Mouse (Mus musculus) megakaryocyte, embryonic 14.5 days (primary cell): ENCODE data around the gene Prm3. TPM values are rescaled to one million over a fixed set of nuclear protein-coding genes. Genes with fewer than 3 reads are reported as not detected.
A peak's percentile ranks its signal among the peaks of the same experiment; 100 is the strongest.
"Not testable (repeated sequence)": the region's sequence is repeated elsewhere in the genome, so short reads cannot be mapped to it uniquely, and the experiment has no call there.

ENCODE experiments used
- H3K27me3 ChIP-seq: replicated peaks from 2 replicates; pipeline ENCODE3; 2012; ENCODE audit warnings: inconsistent platforms
- H3K36me3 ChIP-seq: replicated peaks from 2 replicates; pipeline ENCODE3; 2012; ENCODE audit warnings: low read length, inconsistent platforms, mixed read lengths
- H3K4me1 ChIP-seq: 2 replicates; pipeline ENCODE4 v1.6.1; 2012; ENCODE audit warnings: inconsistent platforms
- H3K4me3 ChIP-seq: replicated peaks from 2 replicates; pipeline ENCODE3; 2012; ENCODE audit warnings: moderate library complexity, mild to moderate bottlenecking, inconsistent platforms
- H3K9me3 ChIP-seq: 2 replicates; pipeline ENCODE4 v1.6.1; 2012; ENCODE audit warnings: inconsistent platforms
- FLI1 ChIP-seq: IDR thresholded peaks from 2 replicates; pipeline ENCODE4 v1.6.1; 2012; ENCODE audit warnings: low read length, inconsistent platforms, mixed read lengths
- GATA1 ChIP-seq: IDR thresholded peaks from 3 replicates; pipeline ENCODE4 v1.6.1; 2012; ENCODE audit warnings: mixed read lengths, low read length, inconsistent platforms, borderline replicate concordance
- polyA plus RNA-seq: library from polyadenylated mRNA; stranded (reverse); fragments of >175 nt; gene quantifications from 2 replicates; pipeline ENCODE4 v1.2.3, GENCODE M21; 2012; ENCODE audit warnings: low replicate concordance; ENCODE audit not compliant: insufficient read depth

Gene Prm3
- polyA plus RNA-seq, 1 experiment, result not detected

DNA sequence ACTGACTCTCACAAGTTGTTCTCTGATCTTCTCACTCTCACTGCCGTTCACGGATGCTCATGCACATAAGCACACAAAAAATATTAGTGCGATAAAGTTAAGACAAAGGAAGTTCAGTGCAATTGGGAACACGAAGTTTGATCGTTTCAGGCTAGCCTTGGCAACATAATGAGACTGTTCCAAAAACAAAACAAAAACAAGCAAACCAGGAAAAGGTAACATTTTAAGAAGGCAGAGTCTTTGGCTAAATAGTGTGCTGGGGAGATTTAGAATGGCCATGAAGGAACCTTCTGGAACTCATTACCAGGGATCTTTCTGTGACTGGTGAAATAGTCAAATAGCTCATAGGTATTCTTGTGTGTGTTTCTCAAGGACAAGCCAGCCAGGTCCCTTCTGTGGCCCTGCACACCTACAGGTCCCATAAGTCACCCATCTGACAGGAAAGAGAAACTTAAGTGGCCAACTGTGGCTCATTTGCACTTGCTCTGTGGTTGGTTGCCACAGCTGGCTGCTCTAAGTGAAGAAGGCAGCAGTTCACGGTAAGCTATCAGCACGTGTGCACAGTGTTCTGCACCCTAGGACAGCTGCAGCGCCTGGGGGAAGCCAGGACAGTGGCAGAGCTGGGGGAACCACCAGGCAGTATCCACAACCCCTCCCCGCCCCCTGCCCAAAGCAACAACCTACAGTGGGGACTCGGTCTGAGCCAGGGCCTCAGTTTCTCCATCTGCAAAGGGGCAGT, 15.2 kb upstream of the Prm3 start, which contains the start of gene Prm1:
TSS of gene Prm1 (minus strand) at position 51 of the 739 bp plus-strand sequence.
- TF ChIP-seq FLI1 (no peak), GATA1 (no peak)
- peaks cover 75% of the 10 kb centered on the region for H3K27me3 ChIP-seq
- H3K36me3 ChIP-seq, result no peaks in the 10 kb centered on the region
- no peaks in the 10 kb centered on the region for H3K9me3 ChIP-seq
- no peak within 1 kb of the TSS for H3K4me3 ChIP-seq
- peaks cover 12% of the 10 kb centered on the region for H3K4me1 ChIP-seq

DNA sequence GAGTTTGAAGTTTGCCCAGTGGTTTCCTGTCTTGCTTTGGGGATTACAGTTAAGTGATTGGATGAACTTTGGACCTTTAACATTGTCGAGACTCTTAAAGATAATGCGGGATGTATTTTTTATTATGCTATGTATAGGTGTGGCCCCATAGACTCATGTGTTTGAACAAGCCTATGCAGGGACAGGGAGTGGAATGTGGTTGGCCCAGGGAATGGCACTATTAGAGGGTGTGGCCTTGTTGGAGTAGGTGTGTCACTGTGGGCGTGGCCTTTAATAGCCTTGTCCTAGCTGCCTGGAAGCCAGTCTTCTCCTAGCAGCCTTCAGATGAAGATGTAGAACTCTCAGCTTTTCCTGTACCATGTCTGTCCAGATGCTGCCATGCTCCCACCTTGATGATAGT, 11.7 kb upstream of the Prm3 start:
- Histone ChIP-seq H3K4me1 (peaks cover 20% of the 10 kb centered on the region), H3K27me3 (peaks cover 65% of the 10 kb centered on the region)
- H3K9me3 ChIP-seq, H3K4me3 ChIP-seq, H3K36me3 ChIP-seq: not testable (repeated sequence)

- TF ChIP-seq FLI1, result no peak
- TF ChIP-seq GATA1, result no peak
- H3K4me3 ChIP-seq, result no peak within 1 kb of the TSS
- H3K27me3 ChIP-seq, result peaks cover 90% of the 10 kb centered on the region
Observed at GRCm38 (mm10) chr16:10796034-10796433, 5.3 kb upstream of the Prm3 start, which contains the start of gene Prm2. Gene Prm2 (minus strand): TSS chr16:10796134.

DNA sequence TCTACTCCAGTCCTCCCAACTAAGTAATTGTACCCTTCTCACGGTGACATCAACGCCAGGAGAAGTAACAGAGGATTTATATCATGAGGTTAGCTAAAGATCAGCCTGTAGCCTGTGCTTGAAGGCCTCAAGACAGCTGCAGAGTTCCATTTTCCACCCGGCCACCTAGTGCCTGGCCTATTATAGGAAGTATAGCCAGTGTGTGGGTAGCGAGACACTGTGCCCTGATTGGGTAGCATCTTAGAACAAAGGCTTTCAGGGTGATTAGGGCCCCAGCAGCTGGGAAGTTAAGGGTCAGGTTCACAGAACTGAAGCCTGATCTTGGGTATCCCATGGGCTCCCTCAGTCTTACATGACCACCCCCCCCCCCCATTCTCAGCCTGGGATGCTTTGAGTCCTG, 1.8 kb downstream of the Prm3 start:
- TF ChIP-seq FLI1 (no peak), GATA1 (no peak)
- H3K27me3 ChIP-seq, result peaks cover 59% of the 10 kb centered on the region
- H3K9me3 ChIP-seq, result no peaks in the 10 kb centered on the region
- H3K36me3 ChIP-seq, result no peaks in the 10 kb centered on the region
- no peak overlapping the region for H3K4me3 ChIP-seq
- H3K4me1 ChIP-seq, result peaks cover 40% of the 10 kb centered on the region

More at GRCm38 (mm10) chr16:10796034-10796433, 5.3 kb upstream of the Prm3 start, which contains the start of gene Prm2:
- peaks cover 9% of the 10 kb centered on the region for H3K4me1 ChIP-seq
- H3K9me3 ChIP-seq, result no peaks in the 10 kb centered on the region; the same call in 1 of the 2 replicates
- H3K36me3 ChIP-seq, result no peaks in the 10 kb centered on the region

GRCm38 (mm10) chr16:10788271-10788670, 2.4 kb downstream of the Prm3 start, which contains the start of gene Tnp2:
Gene Tnp2 (minus strand): TSS chr16:10788660.
- no peak within 1 kb of the TSS for H3K4me3 ChIP-seq
- peaks cover 46% of the 10 kb centered on the region for H3K4me1 ChIP-seq

GRCm38 (mm10) chr16:10787548-10788058, 3.1 kb downstream of the Prm3 start:
- TF ChIP-seq GATA1 (no peak), FLI1 (no peak)
- peaks cover 53% of the 10 kb centered on the region for H3K4me1 ChIP-seq

More at GRCm38 (mm10) chr16:10788271-10788670, 2.4 kb downstream of the Prm3 start, which contains the start of gene Tnp2:
- H3K27me3 ChIP-seq, result peaks cover 53% of the 10 kb centered on the region
- no peaks in the 10 kb centered on the region for H3K36me3 ChIP-seq
- TF ChIP-seq FLI1 (no peak), GATA1 (no peak)
- H3K9me3 ChIP-seq, result no peaks in the 10 kb centered on the region

GRCm38 (mm10) chr16:10786782-10787547, 3.7 kb downstream of the Prm3 start:
- H3K9me3 ChIP-seq, result no peaks in the 10 kb centered on the region
- peak overlapping the region; percentile 99 for H3K4me3 ChIP-seq
- H3K27me3 ChIP-seq, result peaks cover 45% of the 10 kb centered on the region
- peaks cover 10% of the 10 kb centered on the region for H3K36me3 ChIP-seq
- H3K4me1 ChIP-seq, result peaks cover 59% of the 10 kb centered on the region
- TF ChIP-seq FLI1 (no peak), GATA1 (no peak)

More at GRCm38 (mm10) chr16:10787548-10788058, 3.1 kb downstream of the Prm3 start:
- Histone ChIP-seq H3K36me3 (peaks cover 5% of the 10 kb centered on the region), H3K4me3 (peak overlapping the region; percentile 7), H3K27me3 (peaks cover 47% of the 10 kb centered on the region), H3K9me3 (no peaks in the 10 kb centered on the region)

- peaks cover 66% of the 10 kb centered on the region for H3K4me1 ChIP-seq
- H3K27me3 ChIP-seq, result peaks cover 38% of the 10 kb centered on the region
Observed at GRCm38 (mm10) chr16:10786288-10786687, 4.4 kb downstream of the Prm3 start.

DNA sequence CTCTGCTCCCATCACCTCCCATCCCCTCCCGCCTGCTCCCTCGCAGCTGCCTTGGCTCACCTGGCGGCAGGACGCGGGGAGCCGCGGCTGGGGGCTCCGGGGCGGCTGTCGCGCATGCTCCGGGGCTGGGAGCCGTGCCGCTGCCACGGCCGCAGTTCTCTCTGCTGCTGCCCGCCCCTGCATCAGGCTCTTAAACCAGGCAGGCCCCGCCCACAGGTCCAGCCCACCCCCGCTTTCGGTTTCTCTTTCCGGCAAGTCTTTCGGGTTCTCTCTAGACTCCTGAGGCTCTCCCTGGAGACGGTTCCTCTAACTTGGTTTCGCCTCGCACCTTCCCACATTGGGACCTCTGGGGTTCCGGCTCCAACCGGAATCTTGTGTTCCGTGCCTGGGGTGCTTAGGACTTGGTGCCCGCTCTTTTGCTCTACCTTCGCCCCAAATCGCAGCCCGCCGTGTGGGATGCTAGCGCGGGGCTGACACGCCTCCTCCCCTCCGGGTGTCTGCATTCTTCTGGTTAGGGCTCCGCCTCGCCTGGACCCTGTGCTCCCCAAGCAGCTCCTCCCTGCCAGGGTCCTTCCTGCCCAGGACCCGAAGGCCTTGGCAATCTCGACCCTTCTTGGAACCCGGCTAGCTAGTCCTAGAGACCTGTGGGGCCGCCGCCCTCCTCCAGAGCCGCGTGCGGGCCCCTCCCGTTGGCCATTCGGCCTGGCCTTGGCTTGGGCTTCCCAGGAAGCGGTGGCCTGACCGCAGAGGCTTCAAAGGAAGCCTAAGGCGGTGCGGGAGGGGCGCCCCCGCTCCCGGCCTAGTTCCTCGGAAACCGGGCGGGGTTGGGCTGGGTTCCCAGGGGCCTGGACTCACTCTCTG, 5.1 kb downstream of the Prm3 start, which contains the start of gene Socs1:
TSS of gene Socs1 (minus strand) at position 166 of the 861 bp plus-strand sequence.
- Histone ChIP-seq H3K27me3 (peaks cover 36% of the 10 kb centered on the region), H3K36me3 (peaks cover 22% of the 10 kb centered on the region), H3K4me3 (peak within 1 kb of the TSS; percentile 99), H3K4me1 (peaks cover 72% of the 10 kb centered on the region), H3K9me3 (no peaks in the 10 kb centered on the region)
- TF ChIP-seq FLI1, result no peak
- TF ChIP-seq GATA1, result no peak

More at GRCm38 (mm10) chr16:10786288-10786687, 4.4 kb downstream of the Prm3 start:
- Histone ChIP-seq H3K36me3 (peaks cover 15% of the 10 kb centered on the region), H3K4me3 (peak overlapping the region; percentile 99), H3K9me3 (no peaks in the 10 kb centered on the region)
- TF ChIP-seq FLI1 (no peak), GATA1 (no peak)
